Mouse (Mus musculus) heart, adult 2 months (tissue): ENCODE measurements at regions not wholly inside any gene's neighbourhood (a gene's known extent, or its start where the extent isn't known, plus 50 kb on each side); places are given as distances from the start of the nearest gene placed in this dataset.
A peak's percentile ranks its signal among the peaks of the same experiment; 100 is the strongest.

Experiments
- DNase-seq, 2 experiments: peaks; one replicate each; pipeline ENCODE4 v3.0.0; 2021
- H3K27ac ChIP-seq: fragments of 200-600 bp; 2 replicates; pipeline ENCODE4 v1.8.1; 2022
- H3K27me3 ChIP-seq: fragments of 200-500 bp; 2 replicates; pipeline ENCODE4 v1.6.1; 2012; ENCODE audit warnings: mild to moderate bottlenecking, low read length, inconsistent platforms, mixed read lengths; ENCODE audit not compliant: control insufficient read depth, insufficient read depth
- H3K36me3 ChIP-seq: fragments of 200-500 bp; 2 replicates; pipeline ENCODE4 v1.6.1; 2012; ENCODE audit warnings: low read length, inconsistent platforms; ENCODE audit not compliant: control insufficient read depth, insufficient read depth
- H3K4me1 ChIP-seq: fragments of 200-500 bp; 2 replicates; pipeline ENCODE4 v1.6.1; 2011; ENCODE audit warnings: low read length; ENCODE audit not compliant: control insufficient read depth, insufficient read depth
- H3K4me3 ChIP-seq: fragments of 200-600 bp; 2 replicates; pipeline ENCODE4 v1.8.1; 2022
- H3K79me2 ChIP-seq: fragments of 200-500 bp; replicated peaks from 2 replicates; pipeline ENCODE4 v1.6.1; 2012; ENCODE audit warnings: mild to moderate bottlenecking, inconsistent platforms, low read length, moderate library complexity, mixed read lengths; ENCODE audit not compliant: control insufficient read depth, insufficient read depth
- H3K9ac ChIP-seq: fragments of 200-500 bp; 2 replicates; pipeline ENCODE4 v1.6.1; 2012; ENCODE audit warnings: low read depth, mild to moderate bottlenecking, control low read depth, inconsistent platforms, low read length, mixed read lengths
- CTCF ChIP-seq: fragments of 200-600 bp; IDR thresholded peaks from 2 replicates; pipeline ENCODE4 v1.8.1; 2022; ENCODE audit warnings: antibody characterized with exemption, mild to moderate bottlenecking, moderate library complexity
- EP300 ChIP-seq: fragments of 200-500 bp; IDR thresholded peaks from 2 replicates; pipeline ENCODE4 v1.6.1; 2011; ENCODE audit warnings: low read depth, low read length, control low read depth; ENCODE audit not compliant: insufficient read depth
- POLR2A ChIP-seq: fragments of 200-500 bp; IDR thresholded peaks from 2 replicates; pipeline ENCODE4 v1.6.1; 2011; ENCODE audit warnings: mild to moderate bottlenecking, low read depth, low read length, control low read depth; ENCODE audit not compliant: insufficient read depth
- WGBS: fragments of 180-500 bp; shearing (Covaris S2); methylation state at CpG from one replicate; pipeline ENCODE4 v1.1.7; 2018; 5-methylcytosine and 5-hydroxymethylcytosine counted together
- intact Hi-C: fragments of 180-260 bp; cut with DNase I; formaldehyde crosslinking; loops from one replicate; pipeline ENCODE4 v1.15.1; 2025

- Histone ChIP-seq H3K4me1 (no peaks in the 10 kb centered on the region; the same call in 1 of the 2 replicates), H3K27me3 (no peaks in the 10 kb centered on the region), H3K36me3 (no peaks in the 10 kb centered on the region), H3K9ac (no peak overlapping the region), H3K79me2 (no peaks in the 10 kb centered on the region), H3K27ac (no peak overlapping the region), H3K4me3 (no peak overlapping the region)
- TF ChIP-seq POLR2A (no peak), EP300 (no peak), CTCF (no peak)
- WGBS, result 79% methylated on average over 8 of the region's 8 CpGs
- no peak for DNase-seq
- intact Hi-C loops, result loop anchor here (5.0 kb wide), 1 partner anchor 173 kb away; no protein-coding TSS in a partner anchor
These were observed 176.5 kb downstream of the Efnb2 start for GRCm38 (mm10) chr8:8484546-8484945.

DNA sequence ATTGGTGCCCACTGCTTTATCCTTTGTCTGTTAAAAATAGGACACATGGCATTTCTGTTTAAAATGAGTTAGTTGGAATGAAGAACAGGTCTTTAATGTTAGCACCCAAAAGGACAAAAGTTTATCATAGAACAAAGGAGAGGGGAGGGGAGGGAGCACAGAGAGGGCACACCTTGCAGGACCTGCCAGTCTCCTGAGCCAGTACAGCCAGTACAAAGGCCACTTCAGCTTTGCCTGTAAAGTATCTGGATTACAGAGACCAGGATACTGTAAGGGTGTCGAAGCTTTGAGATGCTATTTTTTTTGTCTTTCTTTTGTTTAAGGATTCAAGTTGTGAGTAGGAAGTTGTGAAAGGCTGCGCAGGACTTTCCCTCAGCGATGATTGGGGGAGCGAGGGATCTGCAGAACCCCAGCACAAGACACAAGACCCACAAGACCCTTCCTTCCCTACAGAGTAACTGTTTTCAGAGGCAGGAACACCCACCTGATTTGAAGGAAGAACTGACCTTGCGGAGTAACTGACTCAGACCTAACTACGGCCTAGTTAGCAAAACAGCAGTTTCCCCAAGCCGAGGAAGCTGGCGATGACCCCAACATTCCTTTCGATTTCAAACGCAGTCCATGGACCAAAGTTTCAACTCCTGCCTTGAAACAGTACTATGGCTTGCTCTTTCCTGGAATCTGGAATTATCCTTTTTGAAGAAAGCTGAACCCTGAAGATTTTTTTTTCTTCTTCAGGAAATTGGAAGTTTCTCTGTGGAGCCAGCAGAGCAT lies 178.1 kb downstream of the Efnb2 start:
- whole genome bisulfite sequencing, result 50% methylated on average over 10 of the region's 10 CpGs
- no peak overlapping the region for H3K4me3 ChIP-seq
- no peaks in the 10 kb centered on the region for H3K79me2 ChIP-seq
- no peaks in the 10 kb centered on the region for H3K4me1 ChIP-seq
- no peak overlapping the region for H3K9ac ChIP-seq
- peak overlapping the region; percentile 59 for H3K27ac ChIP-seq
- no peak for TF ChIP-seq CTCF
- no peak for TF ChIP-seq POLR2A
- TF ChIP-seq EP300, result no peak
- no peaks in the 10 kb centered on the region for H3K27me3 ChIP-seq
- intact Hi-C loops, result loop anchor here (5.0 kb wide), 1 partner anchor 174 kb away; no protein-coding TSS in a partner anchor
- DNase-seq, result peak; percentile 21 to 26
- no peaks in the 10 kb centered on the region for H3K36me3 ChIP-seq

DNA sequence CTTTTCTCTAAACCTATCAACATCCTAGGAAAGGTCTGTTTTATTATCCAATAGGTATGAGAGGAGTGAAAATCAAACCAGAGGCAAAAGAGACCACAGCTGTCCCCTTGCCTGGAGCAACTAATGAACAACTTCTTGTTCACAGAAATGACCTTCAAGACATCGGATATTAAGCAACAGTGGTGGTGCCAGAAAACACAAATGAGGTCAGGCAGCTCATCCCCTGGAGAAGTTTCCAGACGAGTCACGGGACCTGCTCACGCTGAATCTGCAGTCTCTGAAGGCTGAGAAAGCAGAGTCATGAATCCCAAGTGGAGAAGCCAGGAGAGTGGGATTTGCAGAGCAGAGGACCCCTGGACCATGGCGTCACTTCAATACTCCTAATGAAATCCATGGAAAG lies 183.6 kb downstream of the Efnb2 start:
- H3K27me3 ChIP-seq, result no peaks in the 10 kb centered on the region
- 40% methylated on average over 5 of the region's 5 CpGs for WGBS
- peak in 1 of 2 experiments; percentile 29 for DNase-seq
- no peaks in the 10 kb centered on the region for H3K4me1 ChIP-seq
- H3K9ac ChIP-seq, result no peak overlapping the region
- no peak for TF ChIP-seq CTCF
- TF ChIP-seq EP300, result no peak
- no peak for TF ChIP-seq POLR2A
- H3K36me3 ChIP-seq, result no peaks in the 10 kb centered on the region
- no peaks in the 10 kb centered on the region for H3K79me2 ChIP-seq
- no peak overlapping the region for H3K27ac ChIP-seq
- intact Hi-C loops, result no loop called here
- H3K4me3 ChIP-seq, result no peak overlapping the region

- TF ChIP-seq EP300, result no peak
- TF ChIP-seq POLR2A, result no peak
- TF ChIP-seq CTCF, result no peak
- Histone ChIP-seq H3K27me3 (no peaks in the 10 kb centered on the region), H3K27ac (no peak overlapping the region), H3K4me1 (no peaks in the 10 kb centered on the region), H3K79me2 (no peaks in the 10 kb centered on the region), H3K9ac (no peak overlapping the region), H3K36me3 (no peaks in the 10 kb centered on the region), H3K4me3 (no peak overlapping the region)
- 57% methylated on average over 3 of the region's 3 CpGs for WGBS
- intact Hi-C loops, result no loop called here
- DNase-seq, result no peak
These were observed 192.5 kb downstream of the Efnb2 start for GRCm38 (mm10) chr8:8468552-8468951.

DNA sequence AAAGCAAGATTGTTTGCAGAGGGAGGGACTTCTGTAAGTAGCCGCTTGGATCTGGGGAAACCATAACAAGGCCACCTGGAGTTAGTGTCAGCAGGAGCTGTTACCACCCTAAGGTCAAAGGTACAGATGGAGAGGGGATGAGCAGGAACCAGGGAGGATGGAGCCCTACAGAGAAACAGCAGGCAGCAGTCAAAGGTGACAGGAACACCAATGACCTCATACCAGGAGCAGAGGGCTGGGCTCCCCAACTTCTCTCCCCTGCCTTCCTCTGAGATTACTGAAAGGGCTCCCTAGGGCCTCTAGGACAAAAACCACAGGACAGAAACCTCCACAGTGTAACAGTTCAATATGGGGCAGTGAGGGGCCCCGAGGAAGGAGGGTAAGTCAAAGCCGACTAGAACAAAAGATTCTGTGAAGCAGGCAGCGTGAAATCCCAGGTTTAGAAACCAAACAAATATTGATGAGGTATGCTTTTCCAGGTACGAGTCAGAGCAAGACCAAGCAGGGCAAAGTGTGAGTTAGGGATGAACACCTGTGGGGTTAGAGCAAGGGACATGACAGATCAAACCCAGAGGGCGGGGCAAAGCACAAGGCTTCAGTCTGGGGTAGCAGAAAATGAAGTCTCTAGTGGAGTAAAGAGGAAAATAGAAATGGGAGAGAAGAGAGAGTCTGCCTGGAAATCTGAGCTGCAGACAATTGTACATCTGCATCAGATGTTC lies 194.4 kb downstream of the Efnb2 start:
- no peaks in the 10 kb centered on the region for H3K79me2 ChIP-seq
- no peak overlapping the region for H3K9ac ChIP-seq
- no peaks in the 10 kb centered on the region for H3K4me1 ChIP-seq
- no peaks in the 10 kb centered on the region for H3K36me3 ChIP-seq
- H3K4me3 ChIP-seq, result no peak overlapping the region
- TF ChIP-seq POLR2A (no peak), EP300 (no peak), CTCF (no peak)
- intact Hi-C loops, result no loop called here
- no peak overlapping the region for H3K27ac ChIP-seq
- 43% methylated on average over 6 of the region's 6 CpGs for WGBS
- DNase-seq, result no peak
- H3K27me3 ChIP-seq, result no peaks in the 10 kb centered on the region

DNA sequence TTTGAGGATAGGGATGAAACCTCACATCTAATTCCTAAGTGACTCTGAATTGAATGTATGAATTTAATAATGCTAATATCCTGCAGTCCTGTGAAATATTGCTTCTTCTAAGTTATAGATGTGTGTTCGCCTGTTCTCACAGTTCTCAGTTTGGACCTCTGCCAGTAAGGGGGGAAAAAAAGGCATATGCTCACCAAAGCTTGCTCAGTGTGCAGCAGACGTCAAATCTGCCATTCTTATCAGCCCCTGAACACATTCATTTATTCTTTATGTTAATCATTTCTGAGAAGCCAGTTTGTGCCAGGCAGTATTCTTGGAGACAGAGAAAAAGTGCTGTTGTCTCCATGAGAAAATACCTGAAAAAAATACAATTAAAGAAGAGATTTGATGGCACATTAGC lies 198.6 kb downstream of the Efnb2 start:
- no peak overlapping the region for H3K4me3 ChIP-seq
- intact Hi-C loops, result no loop called here
- DNase-seq, result no peak
- no peak overlapping the region for H3K27ac ChIP-seq
- TF ChIP-seq POLR2A (no peak), CTCF (no peak), EP300 (no peak)
- no peaks in the 10 kb centered on the region; the same call in 1 of the 2 replicates for H3K27me3 ChIP-seq
- H3K9ac ChIP-seq, result no peak overlapping the region
- no peaks in the 10 kb centered on the region for H3K4me1 ChIP-seq
- 64% methylated on average over 2 of the region's 2 CpGs for WGBS
- H3K79me2 ChIP-seq, result no peaks in the 10 kb centered on the region
- H3K36me3 ChIP-seq, result no peaks in the 10 kb centered on the region
